Mouse (Mus musculus) limb, embryonic 11.5 days (tissue): ENCODE measurements around the gene Xylt2. TPM values are rescaled to one million over a fixed set of nuclear protein-coding genes. Genes with fewer than 3 reads are reported as not detected.
"Not testable (repeated sequence)": the region's sequence is repeated elsewhere in the genome, so short reads cannot be mapped to it uniquely, and the experiment has no call there.

Experiments used
- ATAC-seq: fragments of 200-750 bp; cut with Nextera tagmentation; 2 replicates; pipeline ENCODE4 v1.8.0; 2017; ENCODE audit warnings: low read depth; ENCODE audit not compliant: insufficient number of reproducible peaks, low FRiP score, low TSS enrichment
- DNase-seq: peaks from one replicate; pipeline ENCODE4 v3.0.0-alpha.2; 2015; ENCODE audit warnings: low spot score
- H3K27ac ChIP-seq: fragments of 300-500 bp; sonication (generic); replicated peaks from 2 replicates; pipeline ENCODE4 v1.5.1; 2014; ENCODE audit warnings: low read depth, mild to moderate bottlenecking, low read length
- H3K27me3 ChIP-seq: fragments of 300-500 bp; sonication (generic); 2 replicates; pipeline ENCODE4 v1.6.1; 2014; ENCODE audit warnings: mild to moderate bottlenecking, low read length, mixed read lengths; ENCODE audit not compliant: control insufficient read depth, insufficient read depth
- H3K36me3 ChIP-seq: fragments of 300-500 bp; sonication (generic); 2 replicates; pipeline ENCODE4 v1.6.1; 2014; ENCODE audit warnings: mild to moderate bottlenecking, low read length, moderate library complexity, mixed read lengths; ENCODE audit not compliant: control insufficient read depth, insufficient read depth
- H3K4me1 ChIP-seq: fragments of 300-500 bp; sonication (generic); 2 replicates; pipeline ENCODE4 v1.6.1; 2014; ENCODE audit warnings: low read length, mixed read lengths; ENCODE audit not compliant: control insufficient read depth, insufficient read depth
- H3K4me2 ChIP-seq: fragments of 300-500 bp; sonication (generic); 2 replicates; pipeline ENCODE4 v1.6.1; 2014; ENCODE audit warnings: low read depth, mild to moderate bottlenecking, moderate library complexity; ENCODE audit not compliant: severe bottlenecking
- H3K4me3 ChIP-seq: fragments of 300-500 bp; sonication (generic); 2 replicates; pipeline ENCODE4 v1.5.1; 2014; ENCODE audit warnings: low read depth, low read length
- H3K9ac ChIP-seq: fragments of 300-500 bp; sonication (generic); 2 replicates; pipeline ENCODE4 v1.6.1; 2014; ENCODE audit warnings: mild to moderate bottlenecking, low read length
- H3K9me3 ChIP-seq: fragments of 300-500 bp; sonication (generic); 2 replicates; pipeline ENCODE4 v1.6.1; 2016; ENCODE audit warnings: low read length; ENCODE audit not compliant: control insufficient read depth
- WGBS: fragments of 180-500 bp; shearing (Covaris S2); extraction: QIAGEN DNeasy Blood & Tissue Kit; methylation state at CpG from one replicate; pipeline ENCODE4 v1.1.7; 2014; 5-methylcytosine and 5-hydroxymethylcytosine counted together
- polyA plus RNA-seq: library from polyadenylated mRNA; unstranded; fragments of >200 nt; fragmentation: Nextera tagmentation; extraction: Ambion mirVana; gene quantifications from 2 replicates; pipeline ENCODE4 v1.2.1, GENCODE M21; 2014

The Xylt2 gene
- polyA plus RNA-seq, 1 experiment from 2014 or later, result 16.2 TPM

DNA sequence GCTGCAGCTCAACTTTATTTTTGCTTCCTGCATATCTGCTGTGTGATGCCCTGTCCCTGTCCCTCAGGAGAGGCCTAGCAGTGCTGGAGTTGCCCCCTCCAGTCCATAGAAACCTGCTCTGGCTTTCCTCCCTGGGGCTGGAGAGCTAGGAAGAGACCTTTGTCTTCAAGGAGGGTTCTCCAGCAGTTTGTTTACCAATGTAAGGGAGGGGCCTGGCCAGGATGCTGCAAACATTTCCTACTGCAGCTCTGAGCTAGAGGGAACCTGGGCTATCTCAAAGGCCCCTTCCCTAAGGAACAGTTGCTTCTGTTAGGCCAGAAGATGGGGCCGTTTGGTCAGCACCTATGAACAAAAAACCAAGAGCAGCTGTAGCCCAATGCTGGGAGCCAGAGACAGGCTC lies 16.0 kb downstream of the Xylt2 start:
- no peak for ATAC-seq
- no peaks in the 10 kb centered on the region for H3K27me3 ChIP-seq
- no peak overlapping the region for H3K4me2 ChIP-seq
- no peak for DNase-seq
- no peaks in the 10 kb centered on the region for H3K9me3 ChIP-seq
- no peak overlapping the region for H3K27ac ChIP-seq
- H3K36me3 ChIP-seq, result peaks cover 32% of the 10 kb centered on the region
- no peaks in the 10 kb centered on the region for H3K4me1 ChIP-seq
- WGBS, result 65% methylated on average over 1 of the region's 1 CpGs
- H3K4me3 ChIP-seq, result no peak overlapping the region
- H3K9ac ChIP-seq, result no peak overlapping the region

DNA sequence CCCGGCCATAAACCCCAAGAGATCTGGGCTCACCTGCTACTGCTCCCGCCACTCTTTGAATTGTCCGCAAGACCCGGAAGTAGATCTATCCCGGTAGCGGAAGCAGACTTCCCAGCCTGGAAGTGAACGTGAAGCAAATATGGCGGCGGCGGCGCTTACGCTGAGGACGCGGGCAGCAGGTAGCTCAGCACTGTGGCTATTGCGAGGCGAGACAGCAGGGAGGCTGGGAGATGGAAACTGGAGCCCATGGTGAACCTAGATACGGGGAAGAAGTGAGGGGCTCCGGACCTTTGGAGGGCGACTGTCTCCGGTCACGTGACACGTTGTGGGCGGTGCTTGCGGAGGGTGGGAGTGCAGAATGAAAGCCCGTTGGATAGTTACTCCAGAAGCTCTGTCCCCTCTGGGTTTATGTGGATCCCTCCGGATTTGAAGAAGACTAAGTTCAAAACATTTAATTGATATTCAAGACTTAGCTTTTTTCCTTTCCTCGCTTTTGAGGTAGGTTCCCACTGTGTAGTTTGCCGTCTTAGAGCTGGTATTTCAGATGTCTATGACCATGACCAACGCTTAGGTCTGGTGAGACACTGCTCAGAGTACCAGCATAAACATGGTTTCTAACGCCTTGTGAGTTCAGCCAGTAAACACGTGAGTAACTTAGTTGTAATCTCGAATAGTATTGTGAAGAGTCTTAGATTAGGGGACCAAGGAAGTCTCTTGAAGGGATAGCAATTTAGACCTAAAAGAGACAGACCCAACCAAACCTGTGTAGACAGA lies 23.5 kb downstream of the Xylt2 start, which contains the start of the genes Mrpl27 and Eme1:
Gene Mrpl27 (plus strand): TSS at position 105 of the 774 bp plus-strand sequence.
Gene Eme1 (minus strand): TSS at position 302 of the 774 bp plus-strand sequence.
- ATAC-seq (peak; percentile 83), DNase-seq (peak; percentile 84)
- peak within 1 kb of the TSS; percentile 62 for H3K9ac ChIP-seq
- no peaks in the 10 kb centered on the region for H3K9me3 ChIP-seq
- no peaks in the 10 kb centered on the region for H3K4me1 ChIP-seq
- peak within 1 kb of the TSS; percentile 70 for H3K27ac ChIP-seq
- WGBS, result 1% methylated on average over 32 of the region's 32 CpGs
- H3K36me3 ChIP-seq, result peaks cover 6% of the 10 kb centered on the region; the same call in 1 of the 2 replicates
- H3K4me2 ChIP-seq, result peak within 1 kb of the TSS; percentile 63
- peak within 1 kb of the TSS; percentile 62 for H3K4me3 ChIP-seq
- no peaks in the 10 kb centered on the region for H3K27me3 ChIP-seq

DNA sequence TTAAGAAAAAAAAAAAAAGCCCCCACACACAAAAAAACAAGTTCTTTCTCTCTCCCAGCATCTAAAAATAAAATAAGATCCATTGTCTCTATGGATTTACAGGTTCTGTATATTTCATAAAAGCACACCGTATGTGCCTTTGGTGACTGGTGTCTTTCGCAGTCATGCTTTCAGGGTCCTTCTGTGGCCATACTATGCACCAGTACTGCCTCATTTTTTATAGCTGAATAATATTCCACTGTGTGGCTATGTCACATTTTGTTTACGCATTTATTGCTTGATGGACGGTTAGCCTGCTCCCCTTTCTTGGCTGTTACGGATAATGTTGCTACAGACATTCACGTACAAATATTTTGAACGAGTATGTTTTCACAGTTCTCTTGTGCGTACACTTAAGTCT lies 24.3 kb downstream of the Xylt2 start:
- ATAC-seq (no peak), DNase-seq (no peak)
- H3K27ac ChIP-seq, result no peak overlapping the region
- peaks cover 7% of the 10 kb centered on the region for H3K36me3 ChIP-seq
- peak overlapping the region; percentile 62 for H3K4me3 ChIP-seq
- no peak overlapping the region; the same call in 1 of the 2 replicates for H3K9ac ChIP-seq
- WGBS, result 47% methylated on average over 8 of the region's 8 CpGs
- H3K4me1 ChIP-seq, result no peaks in the 10 kb centered on the region
- no peaks in the 10 kb centered on the region for H3K27me3 ChIP-seq
- peak overlapping the region; percentile 53 for H3K4me2 ChIP-seq
- H3K9me3 ChIP-seq, result no peaks in the 10 kb centered on the region

DNA sequence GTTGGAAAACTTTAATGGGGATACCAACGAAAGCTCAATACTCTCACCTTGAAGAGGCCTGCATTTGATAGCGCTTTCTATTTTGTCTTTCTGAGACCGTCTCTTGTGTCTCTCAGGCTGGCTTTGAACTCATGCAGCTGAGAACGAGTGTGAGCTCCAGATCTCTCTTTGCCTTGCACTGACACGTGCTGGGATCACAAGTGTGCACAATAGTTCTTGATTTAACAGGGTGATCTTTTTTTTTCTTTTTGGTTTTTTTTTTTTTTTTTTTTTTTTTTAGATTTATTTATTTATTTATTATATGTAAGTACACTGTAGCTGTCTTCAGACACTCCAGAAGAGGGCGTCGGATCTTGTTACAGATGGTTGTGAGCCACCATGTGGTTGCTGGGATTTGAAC lies 26.1 kb downstream of the Xylt2 start:
- not testable (repeated sequence) for H3K9me3 ChIP-seq, H3K4me1 ChIP-seq, DNase-seq, H3K4me3 ChIP-seq, H3K27ac ChIP-seq, H3K9ac ChIP-seq, ATAC-seq, H3K4me2 ChIP-seq, H3K27me3 ChIP-seq
- peaks cover 17% of the 10 kb centered on the region for H3K36me3 ChIP-seq
- 95% methylated on average over 5 of the region's 7 CpGs for WGBS

DNA sequence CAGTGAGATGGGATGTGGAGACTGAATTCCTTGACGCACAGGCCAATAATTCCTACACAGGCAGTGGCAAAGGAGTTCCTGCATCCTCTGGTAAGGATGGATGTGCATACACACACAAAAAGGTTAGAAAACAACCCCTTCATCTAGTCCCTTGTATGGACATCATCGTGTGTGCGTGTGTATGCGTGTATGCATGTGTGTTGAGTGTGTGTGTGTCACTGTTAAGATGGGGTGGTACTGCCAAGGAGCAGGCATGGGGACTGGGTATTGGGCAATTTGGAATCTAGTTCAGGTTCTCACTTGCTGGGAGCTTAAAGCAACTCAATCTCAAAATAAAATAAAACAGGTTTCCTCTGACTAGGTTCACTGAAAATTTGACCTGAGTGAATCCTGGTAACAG lies 30.9 kb downstream of the Xylt2 start:
- 96% methylated on average over 4 of the region's 4 CpGs for WGBS
- Histone ChIP-seq H3K27ac (no peak overlapping the region), H3K4me1 (no peaks in the 10 kb centered on the region), H3K9ac (no peak overlapping the region), H3K9me3 (no peaks in the 10 kb centered on the region), H3K4me3 (no peak overlapping the region), H3K4me2 (no peak overlapping the region), H3K36me3 (peaks cover 48% of the 10 kb centered on the region), H3K27me3 (no peaks in the 10 kb centered on the region)
- no peak for ATAC-seq
- no peak for DNase-seq

DNA sequence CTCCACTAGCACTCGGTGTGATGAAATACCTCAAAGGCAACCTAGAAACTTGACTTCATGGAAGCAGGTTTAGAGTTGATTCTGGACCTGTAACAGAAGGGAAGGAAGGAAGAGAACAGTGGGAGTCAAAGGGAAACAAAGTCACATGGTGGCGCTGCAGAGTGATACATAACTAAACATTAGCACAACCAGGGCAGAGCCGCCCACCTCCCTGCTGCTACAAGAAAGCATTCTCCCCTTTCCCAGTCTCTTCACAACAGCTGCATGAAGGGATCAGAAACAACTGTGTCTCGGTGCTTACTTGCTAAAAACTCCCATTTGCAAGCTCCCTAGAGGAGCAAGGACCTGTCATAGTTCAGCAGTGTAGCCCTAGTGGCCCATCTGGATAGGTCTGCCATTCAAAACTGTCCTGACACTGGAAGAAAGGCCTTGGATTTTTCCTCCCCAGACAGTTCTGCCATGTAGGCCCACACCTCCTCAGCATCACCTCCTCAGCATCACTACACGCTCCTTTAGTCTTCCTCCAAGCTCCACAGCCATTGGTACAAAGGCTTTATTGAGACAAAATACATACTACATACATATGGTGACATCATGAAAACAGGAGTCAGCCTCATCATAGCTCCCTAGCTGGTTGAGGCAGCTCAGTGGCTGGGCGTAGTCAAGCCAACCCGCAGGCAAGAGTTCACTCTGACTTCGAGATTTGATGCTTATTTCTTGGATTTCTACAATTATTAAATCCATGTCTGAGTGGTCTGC lies 32.7 kb downstream of the Xylt2 start:
- no peak for DNase-seq
- H3K36me3 ChIP-seq, result peaks cover 55% of the 10 kb centered on the region
- H3K9ac ChIP-seq, result no peak overlapping the region
- no peak overlapping the region for H3K4me3 ChIP-seq
- H3K27me3 ChIP-seq, result no peaks in the 10 kb centered on the region
- H3K4me2 ChIP-seq, result no peak overlapping the region
- WGBS, result 92% methylated on average over 8 of the region's 8 CpGs
- H3K9me3 ChIP-seq, result no peaks in the 10 kb centered on the region
- H3K27ac ChIP-seq, result no peak overlapping the region
- no peaks in the 10 kb centered on the region for H3K4me1 ChIP-seq
- ATAC-seq, result no peak

DNA sequence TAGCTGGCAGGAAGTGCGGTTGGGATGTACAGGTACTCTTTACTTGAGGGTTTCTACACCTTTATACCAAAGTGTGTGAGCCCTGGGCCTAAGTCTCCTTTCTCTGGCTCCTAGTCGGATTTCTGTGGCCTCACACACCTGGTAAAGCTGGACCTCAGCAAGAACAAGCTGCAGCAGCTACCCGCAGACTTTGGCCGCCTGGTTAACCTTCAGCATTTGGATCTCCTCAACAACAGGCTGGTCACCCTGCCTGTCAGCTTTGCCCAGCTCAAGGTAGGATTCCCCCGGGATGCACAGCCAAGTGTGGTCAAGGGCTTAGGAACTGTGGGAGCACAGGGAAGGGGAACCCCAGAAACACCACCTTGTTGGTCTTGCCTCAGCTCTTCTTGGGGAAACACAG lies 42.9 kb downstream of the Xylt2 start:
- H3K4me2 ChIP-seq, result no peak overlapping the region
- no peak overlapping the region for H3K4me3 ChIP-seq
- ATAC-seq (no peak), DNase-seq (no peak)
- no peak overlapping the region for H3K9ac ChIP-seq
- H3K4me1 ChIP-seq, result peaks cover 7% of the 10 kb centered on the region; the same call in 1 of the 2 replicates
- H3K36me3 ChIP-seq, result peaks cover 50% of the 10 kb centered on the region
- H3K9me3 ChIP-seq, result no peaks in the 10 kb centered on the region
- WGBS, result 91% methylated on average over 5 of the region's 5 CpGs
- H3K27ac ChIP-seq, result no peak overlapping the region
- no peaks in the 10 kb centered on the region for H3K27me3 ChIP-seq

DNA sequence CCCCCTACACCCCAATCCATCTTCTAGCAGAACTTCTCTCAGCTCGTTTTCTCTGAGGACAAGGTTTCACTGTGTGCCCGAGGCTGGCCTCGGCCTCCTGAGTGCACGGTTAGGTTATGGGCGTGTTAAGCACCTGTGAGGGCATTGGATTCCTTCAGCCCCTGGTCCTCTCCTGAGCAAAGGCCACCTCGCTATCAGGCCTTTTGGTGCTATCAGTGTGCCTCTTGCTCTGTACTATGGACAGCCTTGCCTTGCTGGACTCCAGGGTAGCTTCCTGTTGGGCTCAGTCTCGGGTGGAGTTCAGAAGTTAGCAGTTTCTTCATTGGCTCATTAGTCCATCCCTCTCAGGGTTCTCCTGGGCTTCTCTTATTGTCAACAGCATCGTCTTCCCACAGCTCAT lies 44.3 kb downstream of the Xylt2 start:
- Histone ChIP-seq H3K27me3 (no peaks in the 10 kb centered on the region), H3K4me3 (no peak overlapping the region), H3K4me1 (peaks cover 7% of the 10 kb centered on the region; the same call in 1 of the 2 replicates), H3K9me3 (no peaks in the 10 kb centered on the region), H3K36me3 (peaks cover 42% of the 10 kb centered on the region), H3K9ac (no peak overlapping the region), H3K27ac (no peak overlapping the region), H3K4me2 (no peak overlapping the region)
- DNase-seq (no peak), ATAC-seq (no peak)
- WGBS, result 86% methylated on average over 8 of the region's 8 CpGs
